Mouse (Mus musculus): ENCODE measurements around the gene Rpl21.
"Not testable (repeated sequence)": the region's sequence is repeated elsewhere in the genome, so short reads cannot be mapped to it uniquely, and the experiment has no call there.

Gene Rpl21

GRCm38 (mm10) chr5:146872981-146873631 is 40.4 kb downstream of the Rpl21 start:
- no peak for DNase-seq

- DNase-seq = no peak
Observed at GRCm38 (mm10) chr5:146876024-146876423, 43.3 kb downstream of the Rpl21 start.

DNA sequence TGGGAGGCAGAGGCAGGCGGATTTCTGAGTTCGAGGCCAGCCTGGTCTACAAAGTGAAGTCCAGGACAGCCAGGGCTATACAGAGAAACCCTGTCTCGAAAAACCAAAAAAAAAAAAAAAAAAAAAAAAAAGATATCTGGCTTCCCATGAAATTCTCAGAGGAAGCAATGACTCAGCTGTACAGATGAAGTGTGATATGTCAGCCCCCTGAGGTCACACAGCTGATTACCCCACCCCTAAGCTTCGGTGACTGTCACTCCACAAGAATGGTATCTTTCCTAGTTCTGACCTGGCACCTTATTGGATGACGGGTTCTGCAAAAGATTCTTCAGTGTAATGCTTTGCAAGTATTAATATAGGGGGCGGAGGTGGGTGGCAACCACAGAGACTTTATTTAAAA is 45.2 kb downstream of the Rpl21 start:
- DNase-seq = not testable (repeated sequence)

DNA sequence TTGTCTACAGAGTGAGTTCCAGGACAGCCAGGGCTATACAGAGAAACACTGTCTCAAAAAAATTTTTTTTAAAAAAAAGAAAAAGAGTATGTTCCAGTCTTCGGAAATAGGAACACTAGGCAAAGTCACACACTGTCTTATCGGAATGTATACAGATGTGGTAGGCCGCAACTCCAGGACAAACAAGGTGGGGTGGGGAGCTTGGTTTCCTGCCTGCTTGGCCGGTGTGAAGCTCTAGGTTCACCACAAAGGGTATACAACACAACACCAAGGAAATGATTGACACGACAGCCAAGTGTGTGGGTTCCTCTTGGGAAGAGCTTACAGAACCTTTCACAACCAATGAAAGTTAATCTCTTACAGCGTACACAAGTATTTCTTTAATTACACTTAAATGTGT is 49.6 kb downstream of the Rpl21 start:
- DNase-seq = no peak

- DNase-seq = no peak
Observed at GRCm38 (mm10) chr5:146883053-146883452, 50.4 kb downstream of the Rpl21 start.

- DNase-seq = no peak
Observed at GRCm38 (mm10) chr5:146883486-146884272, 51.0 kb downstream of the Rpl21 start.
